Mouse (Mus musculus) forebrain, embryonic 11.5 days (tissue): ENCODE measurements around the gene Sec23b. TPM values are rescaled to one million over a fixed set of nuclear protein-coding genes. Genes with fewer than 3 reads are reported as not detected.
A peak's percentile ranks its signal among the peaks of the same experiment; 100 is the strongest.

Experiments
- ATAC-seq: fragments of 200-750 bp; cut with Nextera tagmentation; replicated peaks from 2 replicates; pipeline ENCODE4 v1.8.0; 2017; ENCODE audit warnings: moderate TSS enrichment; ENCODE audit not compliant: low FRiP score
- DNase-seq: peaks from one replicate; pipeline ENCODE4 v3.0.0-alpha.2; 2017; ENCODE audit warnings: low spot score
- H3K27ac ChIP-seq: fragments of 300-500 bp; sonication (generic); 2 replicates; pipeline ENCODE4 v1.5.1; 2014; ENCODE audit warnings: low read depth, low read length
- H3K27me3 ChIP-seq: fragments of 300-500 bp; sonication (generic); 2 replicates; pipeline ENCODE4 v1.6.1; 2014; ENCODE audit warnings: mild to moderate bottlenecking, low read length, mixed read lengths; ENCODE audit not compliant: control insufficient read depth, insufficient read depth
- H3K36me3 ChIP-seq: fragments of 300-500 bp; sonication (generic); 2 replicates; pipeline ENCODE4 v1.6.1; 2014; ENCODE audit warnings: mild to moderate bottlenecking, low read length, moderate library complexity, mixed read lengths; ENCODE audit not compliant: control insufficient read depth, insufficient read depth
- H3K4me1 ChIP-seq: fragments of 300-500 bp; sonication (generic); replicated peaks from 2 replicates; pipeline ENCODE4 v1.6.1; 2014; ENCODE audit warnings: low read length, mixed read lengths; ENCODE audit not compliant: control insufficient read depth, insufficient read depth
- H3K4me2 ChIP-seq: fragments of 300-500 bp; sonication (generic); 2 replicates; pipeline ENCODE4 v1.6.1; 2014; ENCODE audit warnings: low read depth, mild to moderate bottlenecking, low read length, moderate library complexity, mixed read lengths; ENCODE audit not compliant: severe bottlenecking
- H3K4me3 ChIP-seq: fragments of 300-500 bp; sonication (generic); 2 replicates; pipeline ENCODE4 v1.5.1; 2014; ENCODE audit warnings: low read depth, low read length
- H3K9ac ChIP-seq: fragments of 300-500 bp; sonication (generic); 2 replicates; pipeline ENCODE4 v1.6.1; 2014; ENCODE audit warnings: low read length
- H3K9me3 ChIP-seq: fragments of 300-500 bp; sonication (generic); 2 replicates; pipeline ENCODE4 v1.6.1; 2016; ENCODE audit warnings: low read length, mixed read lengths; ENCODE audit not compliant: control insufficient read depth
- WGBS: fragments of 180-500 bp; shearing (Covaris S2); extraction: QIAGEN DNeasy Blood & Tissue Kit; methylation state at CpG from one replicate; pipeline ENCODE4 v1.1.7; 2014; 5-methylcytosine and 5-hydroxymethylcytosine counted together
- polyA plus RNA-seq: library from polyadenylated mRNA; unstranded; fragments of >200 nt; fragmentation: Nextera tagmentation; extraction: Ambion mirVana; gene quantifications from 2 replicates; pipeline ENCODE4 v1.2.1, GENCODE M21; 2014

The Sec23b gene
- polyA plus RNA-seq, 1 experiment from 2014 or later: 122 TPM

DNA sequence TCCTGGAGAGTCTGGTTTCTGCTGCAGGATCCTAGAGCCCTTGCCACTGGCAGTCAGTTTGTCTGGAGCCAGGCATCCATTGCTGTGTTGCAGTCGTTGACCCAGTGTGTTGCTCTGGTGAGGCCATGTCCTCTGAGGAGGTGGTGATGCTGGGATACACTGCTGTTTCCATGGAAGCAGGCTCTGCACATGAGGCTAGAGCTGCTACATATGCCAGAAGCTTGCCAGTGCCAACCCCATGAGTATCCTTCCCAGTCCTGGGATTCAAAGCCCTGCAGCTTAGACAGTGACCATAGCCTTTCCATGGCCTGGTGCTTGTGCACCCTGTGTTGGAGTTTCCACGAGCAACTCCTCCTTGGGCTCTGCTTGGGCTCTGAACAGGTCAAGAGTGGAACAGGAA is 77.5 kb downstream of the Sec23b start:
- 86% methylated on average over 2 of the region's 2 CpGs for WGBS
- no peak overlapping the region for H3K27ac ChIP-seq
- H3K9ac ChIP-seq: no peak overlapping the region
- no peak overlapping the region for H3K4me3 ChIP-seq
- ATAC-seq: no peak
- no peaks in the 10 kb centered on the region for H3K36me3 ChIP-seq
- no peak overlapping the region for H3K4me2 ChIP-seq
- H3K27me3 ChIP-seq: no peaks in the 10 kb centered on the region
- no peaks in the 10 kb centered on the region for H3K9me3 ChIP-seq
- no peak for DNase-seq
- H3K4me1 ChIP-seq: no peaks in the 10 kb centered on the region

DNA sequence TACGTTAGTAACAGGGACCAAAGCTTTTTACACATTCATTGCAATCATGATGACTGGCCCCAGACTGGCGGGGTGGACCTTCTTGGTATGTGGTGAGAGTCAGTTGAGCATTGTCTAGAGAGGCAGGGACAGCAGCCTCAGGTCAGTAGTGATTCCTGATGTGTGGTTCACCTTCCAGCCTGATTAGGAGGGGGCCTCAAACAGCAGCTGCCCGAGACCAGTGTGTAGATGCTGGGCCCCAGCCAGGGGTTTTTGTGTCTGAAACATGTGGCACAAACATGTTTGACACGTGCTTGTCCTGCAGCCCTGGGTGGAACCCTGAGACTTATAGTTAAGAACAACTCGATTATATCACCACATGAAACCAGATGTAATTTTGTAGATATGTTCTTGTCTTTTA is 78.2 kb downstream of the Sec23b start:
- WGBS: 75% methylated on average over 5 of the region's 5 CpGs
- ATAC-seq (0 out of 2 replicates have a peak, but pooled peaks have one; percentile 27), DNase-seq (no peak)
- Histone ChIP-seq H3K4me1 (no peaks in the 10 kb centered on the region), H3K27me3 (no peaks in the 10 kb centered on the region), H3K9ac (no peak overlapping the region), H3K9me3 (no peaks in the 10 kb centered on the region), H3K4me3 (no peak overlapping the region), H3K36me3 (no peaks in the 10 kb centered on the region), H3K4me2 (no peak overlapping the region), H3K27ac (no peak overlapping the region)

DNA sequence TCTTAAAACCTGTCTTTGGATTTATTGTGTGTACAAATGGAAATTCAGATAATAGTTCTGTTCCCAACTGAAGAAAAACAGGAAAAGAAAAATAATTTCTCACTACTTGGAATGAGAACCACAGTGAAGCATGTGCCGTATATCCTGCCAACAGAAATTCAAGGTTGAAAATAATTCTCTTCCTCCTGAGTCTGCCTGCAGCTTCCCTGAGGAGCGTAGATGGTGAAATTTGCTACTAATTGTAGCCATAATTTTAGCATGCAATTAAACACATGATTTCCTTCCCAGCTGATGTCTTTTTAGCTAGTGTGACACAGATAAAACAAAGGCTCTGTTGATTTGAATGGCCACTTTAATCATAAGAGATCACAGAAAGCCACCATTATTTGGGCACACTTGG is 78.7 kb downstream of the Sec23b start:
- Histone ChIP-seq H3K4me3 (no peak overlapping the region), H3K4me1 (no peaks in the 10 kb centered on the region), H3K27ac (no peak overlapping the region), H3K9me3 (no peaks in the 10 kb centered on the region), H3K27me3 (no peaks in the 10 kb centered on the region), H3K36me3 (no peaks in the 10 kb centered on the region), H3K9ac (no peak overlapping the region), H3K4me2 (no peak overlapping the region)
- 82% methylated on average over 2 of the region's 2 CpGs for WGBS
- no peak for DNase-seq
- ATAC-seq: no peak

DNA sequence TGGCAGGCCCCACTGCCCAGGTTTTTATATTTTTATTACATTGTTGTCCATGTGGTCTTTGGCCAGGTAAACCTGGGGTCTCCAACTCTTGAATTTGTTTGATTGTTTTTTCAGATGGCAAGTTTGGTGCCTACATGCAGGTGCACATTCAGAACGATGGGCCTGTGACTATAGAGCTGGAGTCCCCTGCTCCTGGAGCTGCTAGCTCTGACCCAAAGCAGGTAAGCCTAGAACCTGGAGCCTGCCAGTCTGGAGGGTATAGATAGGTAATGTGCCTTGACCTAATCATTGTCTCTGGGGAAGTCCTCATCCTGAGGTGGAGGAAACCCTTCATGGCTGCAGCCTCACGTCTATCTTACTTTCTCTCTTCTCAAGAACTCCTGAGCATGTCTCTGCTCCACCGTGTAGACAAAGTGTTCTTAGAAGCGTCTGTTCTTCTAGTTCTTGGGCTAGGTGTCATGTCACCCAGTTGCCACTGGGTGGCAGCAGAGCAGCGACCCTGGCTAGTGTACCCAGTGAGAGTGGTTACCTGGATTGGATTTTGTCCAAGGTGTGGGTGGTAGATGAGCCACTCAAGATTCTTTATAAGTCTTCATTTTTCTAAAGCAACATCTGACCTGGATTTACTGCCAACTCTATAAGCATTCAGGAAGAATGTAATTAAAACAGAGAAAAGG is 79.8 kb downstream of the Sec23b start:
- H3K27me3 ChIP-seq: no peaks in the 10 kb centered on the region
- peak; percentile 66 for ATAC-seq

DNA sequence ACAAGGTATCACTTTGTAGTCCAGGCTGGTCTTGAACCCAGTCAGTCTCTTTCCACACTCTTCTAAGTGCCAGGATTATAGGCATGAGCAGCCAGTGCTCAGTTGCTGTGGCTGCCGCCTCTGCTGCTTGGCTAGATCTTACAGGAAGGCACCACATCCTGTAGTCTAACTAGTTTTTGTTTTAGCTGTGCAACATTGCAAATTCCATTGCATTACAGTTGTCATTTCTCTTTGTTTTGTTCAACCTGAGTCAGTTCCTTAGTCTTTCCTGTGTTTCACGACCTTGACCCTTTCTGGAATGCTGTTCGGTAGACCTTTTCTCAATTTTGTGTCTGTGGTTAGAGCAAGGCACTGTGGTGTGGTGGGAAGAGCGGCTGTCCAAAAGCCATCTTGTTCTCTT is 81.2 kb downstream of the Sec23b start:
- no peak overlapping the region for H3K9ac ChIP-seq
- no peaks in the 10 kb centered on the region for H3K36me3 ChIP-seq
- H3K9me3 ChIP-seq: no peaks in the 10 kb centered on the region
- H3K27ac ChIP-seq: no peak overlapping the region
- H3K4me3 ChIP-seq: no peak overlapping the region
- 85% methylated on average over 4 of the region's 4 CpGs for WGBS
- ATAC-seq (no peak), DNase-seq (no peak)
- no peak overlapping the region for H3K4me2 ChIP-seq
- H3K4me1 ChIP-seq: no peaks in the 10 kb centered on the region
- no peaks in the 10 kb centered on the region for H3K27me3 ChIP-seq

More for the DNA sequence above, 79.8 kb downstream of the Sec23b start:
- no peaks in the 10 kb centered on the region for H3K9me3 ChIP-seq
- no peaks in the 10 kb centered on the region for H3K36me3 ChIP-seq
- no peak overlapping the region for H3K9ac ChIP-seq
- no peak overlapping the region for H3K4me2 ChIP-seq
- DNase-seq: peak; percentile 78
- H3K27ac ChIP-seq: no peak overlapping the region
- H3K4me3 ChIP-seq: no peak overlapping the region
- no peaks in the 10 kb centered on the region for H3K4me1 ChIP-seq
- 20% methylated on average over 5 of the region's 5 CpGs for WGBS

DNA sequence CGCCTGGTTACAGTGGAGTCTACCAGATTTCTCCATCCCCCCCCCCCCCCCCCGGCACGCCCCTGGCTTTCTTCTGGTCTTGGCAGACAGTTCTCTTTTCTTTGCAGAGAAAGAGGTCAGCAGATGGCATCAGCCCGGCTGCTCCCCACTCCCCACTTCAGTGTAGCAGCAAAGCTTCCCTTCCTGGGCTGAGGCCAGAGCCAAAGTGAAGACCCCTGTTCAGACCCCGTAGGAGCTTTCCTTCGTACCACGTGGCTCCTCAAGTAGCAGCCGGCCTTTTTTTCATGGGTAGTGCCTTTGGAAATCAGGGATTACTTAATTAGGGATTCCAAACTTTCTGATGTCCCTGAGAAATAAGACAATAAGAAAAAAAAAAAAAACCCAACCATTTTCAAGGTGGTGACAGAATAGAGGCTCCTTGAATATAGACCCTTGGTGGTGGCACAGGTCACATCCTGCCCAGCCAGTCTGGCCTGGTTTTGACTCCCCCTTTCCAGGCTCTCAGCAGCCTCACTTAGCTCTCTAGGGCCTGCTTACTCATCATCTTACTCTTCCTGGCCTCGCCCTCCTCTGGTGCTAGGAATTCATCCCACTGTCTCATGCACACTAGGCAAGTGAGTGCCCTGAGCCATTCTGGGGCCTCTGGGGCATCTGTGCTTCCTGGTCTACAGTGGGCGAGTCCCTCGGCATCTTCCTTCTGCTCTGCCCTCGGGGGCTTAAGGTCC is 81.8 kb downstream of the Sec23b start:
- Histone ChIP-seq H3K4me1 (no peaks in the 10 kb centered on the region), H3K9ac (no peak overlapping the region), H3K27me3 (no peaks in the 10 kb centered on the region), H3K4me3 (no peak overlapping the region), H3K36me3 (no peaks in the 10 kb centered on the region), H3K27ac (no peak overlapping the region), H3K9me3 (no peaks in the 10 kb centered on the region), H3K4me2 (no peak overlapping the region)
- ATAC-seq: no peak
- WGBS: 81% methylated on average over 11 of the region's 12 CpGs
- DNase-seq: no peak

DNA sequence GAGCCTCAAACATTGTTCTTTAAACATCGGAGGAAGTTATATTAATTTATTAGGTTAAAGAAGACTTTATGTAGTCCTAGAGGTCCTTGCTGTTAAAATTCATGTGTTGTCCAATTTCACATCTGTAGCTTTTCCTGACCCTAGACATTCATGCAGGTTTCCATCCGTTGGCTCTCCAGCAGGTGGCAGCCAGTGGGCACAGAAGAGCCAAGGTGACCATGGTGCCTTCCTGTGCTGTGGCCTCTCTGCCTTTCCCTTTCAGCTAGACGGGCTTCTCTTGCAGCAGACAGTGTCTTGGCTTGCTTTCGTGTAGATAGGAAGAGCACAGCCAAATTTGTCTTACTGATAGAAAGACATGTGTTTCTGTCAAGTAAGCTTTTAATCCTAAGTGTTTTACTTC is 82.7 kb downstream of the Sec23b start:
- 71% methylated on average over 4 of the region's 4 CpGs for WGBS
- no peaks in the 10 kb centered on the region for H3K4me1 ChIP-seq
- no peak overlapping the region for H3K4me3 ChIP-seq
- no peaks in the 10 kb centered on the region for H3K27me3 ChIP-seq
- ATAC-seq (no peak), DNase-seq (no peak)
- H3K9ac ChIP-seq: no peak overlapping the region
- no peak overlapping the region for H3K27ac ChIP-seq
- no peaks in the 10 kb centered on the region for H3K9me3 ChIP-seq
- H3K36me3 ChIP-seq: no peaks in the 10 kb centered on the region
- H3K4me2 ChIP-seq: no peak overlapping the region

DNA sequence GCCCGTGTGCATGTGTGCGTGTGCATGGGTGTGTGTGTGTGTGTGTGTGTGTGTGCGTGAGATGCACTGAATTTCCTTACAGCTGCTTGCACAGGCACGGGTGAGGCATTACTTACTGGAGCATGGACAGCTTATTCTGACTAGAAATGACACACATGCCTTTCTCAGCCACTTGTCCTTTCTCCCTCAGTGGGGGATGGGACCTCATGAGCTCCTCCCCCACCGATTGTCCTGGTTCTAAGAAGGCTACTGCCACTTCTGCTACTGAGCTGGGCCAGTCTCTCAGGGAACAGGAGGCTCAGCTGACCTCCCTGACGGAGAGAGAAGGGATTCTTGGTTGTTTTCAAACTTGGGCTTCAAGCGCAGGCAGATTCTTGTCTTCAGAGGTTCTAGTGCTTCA is 84.1 kb downstream of the Sec23b start:
- DNase-seq (no peak), ATAC-seq (no peak)
- no peak overlapping the region for H3K27ac ChIP-seq
- H3K27me3 ChIP-seq: no peaks in the 10 kb centered on the region
- no peak overlapping the region for H3K4me2 ChIP-seq
- H3K4me3 ChIP-seq: no peak overlapping the region
- H3K9ac ChIP-seq: no peak overlapping the region
- no peaks in the 10 kb centered on the region for H3K36me3 ChIP-seq
- 73% methylated on average over 7 of the region's 7 CpGs for WGBS
- H3K4me1 ChIP-seq: no peaks in the 10 kb centered on the region
- no peaks in the 10 kb centered on the region for H3K9me3 ChIP-seq
